Mouse (Mus musculus) ES-CJ7 (cell line): ENCODE measurements at regions not wholly inside any gene's neighbourhood (a gene's known extent, or its start where the extent isn't known, plus 50 kb on each side); places are given as distances from the start of the nearest gene placed in this dataset.

ENCODE experiments used
- DNase-seq: peaks from one replicate; pipeline ENCODE4 v3.0.0; 2011; ENCODE audit warnings: low read depth, low spot score

DNA sequence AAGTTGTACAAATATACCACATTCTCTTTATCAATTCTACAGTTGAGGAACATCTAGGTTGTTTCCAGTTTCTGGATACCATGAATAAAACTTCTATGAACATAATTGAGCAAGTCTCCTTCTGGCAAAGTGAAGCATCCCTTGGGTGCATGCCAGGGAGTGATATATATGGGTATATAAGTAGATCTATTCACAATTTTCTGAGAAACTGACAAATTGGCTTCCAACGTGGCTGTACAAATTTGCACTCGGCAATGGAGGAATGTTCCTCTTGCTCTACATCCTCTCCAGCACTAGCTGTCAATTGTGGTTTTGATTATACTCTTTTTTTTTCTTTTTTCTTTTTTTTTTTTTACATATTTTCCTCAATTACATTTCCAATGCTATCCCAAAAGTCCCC, 576.7 kb downstream of the 9430069I07Rik start:
- no peak for DNase-seq

DNA sequence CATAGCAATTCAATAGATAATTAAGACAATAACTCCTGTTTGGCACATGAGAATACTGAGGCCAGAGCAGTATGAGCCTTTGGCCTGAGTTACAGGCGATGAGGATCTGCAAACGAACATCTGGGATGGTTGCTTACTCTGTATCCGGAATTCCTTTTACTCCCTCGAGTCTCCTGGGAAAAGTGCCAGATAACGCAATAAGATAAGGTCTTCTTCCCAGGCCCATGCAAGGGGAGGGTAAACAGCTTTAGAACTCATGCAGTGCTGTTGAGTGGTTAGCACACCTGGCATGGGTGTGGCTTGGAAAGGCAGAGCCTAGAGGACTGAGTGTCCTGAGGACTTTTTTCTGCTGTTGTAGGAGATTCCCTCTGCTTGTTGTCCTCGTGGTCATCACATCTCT, 598.2 kb downstream of the 9430069I07Rik start:
- DNase-seq = no peak

DNA sequence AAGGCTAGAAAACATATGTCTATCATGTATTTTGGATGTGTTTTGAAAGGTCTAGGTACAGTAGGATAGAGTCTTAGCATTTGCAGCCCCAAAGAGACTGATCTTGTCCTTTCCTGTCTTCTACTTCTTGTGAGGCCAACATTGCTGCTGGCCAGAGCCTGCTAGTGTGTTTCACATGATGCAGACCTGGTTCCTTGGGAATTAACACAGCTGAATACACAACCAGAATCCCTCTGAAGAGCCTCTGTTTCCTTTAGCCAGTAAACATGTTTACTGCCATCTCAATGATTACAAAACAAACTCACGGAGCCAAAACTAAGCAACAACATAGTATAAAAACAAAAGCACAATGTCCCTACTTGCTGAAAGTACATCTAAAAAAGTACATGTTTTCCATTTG, 598.9 kb downstream of the 9430069I07Rik start:
- no peak for DNase-seq
